ENCODE assay signal across 12 mouse cellular contexts in genomic region chr9:34752076-34752800, GRCm38 (mm10).
DNase-seq lines count a peak whose midpoint lies in the region; ATAC-seq lines count a peak whose summit lies in the region.
"Had no signal": no experiment of that assay in that cellular context is flagged by ENCODE, and none has a peak within 500 bp of the region (broad histone marks: within the 10 kb centered on the region; RNA-seq: fewer than 3 reads in every experiment).

No protein-coding gene starts in this region.

- H3K9ac ChIP-seq in forebrain, embryonic 14.5 days (ENCODE audit: low read length): no peak overlapping the region
- no peak overlapping the region for H3K9ac ChIP-seq in forebrain, embryonic 16.5 days (replicated peaks; ENCODE audit: low read depth, low read length)
- H3K9ac ChIP-seq: heart, embryonic 15.5 days; hindbrain, embryonic 12.5 days; limb, embryonic 13.5 days had no signal

- no peaks in the 10 kb centered on the region for H3K9me3 ChIP-seq in forebrain, embryonic 14.5 days (replicated peaks; ENCODE audit: control insufficient read depth, low read length)
- H3K9me3 ChIP-seq in forebrain, embryonic 16.5 days (ENCODE audit: control insufficient read depth, low read length): no peaks in the 10 kb centered on the region
- H3K9me3 ChIP-seq: heart, embryonic 15.5 days; hindbrain, embryonic 12.5 days; limb, embryonic 13.5 days had no signal

- H3K36me3 ChIP-seq in forebrain, embryonic 14.5 days (ENCODE audit: control insufficient read depth, insufficient read depth, low read length): no peaks in the 10 kb centered on the region
- no peaks in the 10 kb centered on the region for H3K36me3 ChIP-seq in forebrain, embryonic 16.5 days (ENCODE audit: control insufficient read depth, insufficient read depth)
- H3K36me3 ChIP-seq: heart, embryonic 15.5 days; hindbrain, embryonic 12.5 days; limb, embryonic 13.5 days had no signal

- H3K27ac ChIP-seq in forebrain, embryonic 14.5 days (ENCODE audit: low read depth, low read length): no peak overlapping the region
- H3K27ac ChIP-seq in forebrain, embryonic 16.5 days (ENCODE audit: low read length): no peak overlapping the region
- H3K27ac ChIP-seq: heart, embryonic 15.5 days; hindbrain, embryonic 12.5 days; limb, embryonic 13.5 days had no signal

- no peak overlapping the region for H3K4me2 ChIP-seq in forebrain, embryonic 14.5 days (ENCODE audit: low read length)
- H3K4me2 ChIP-seq in forebrain, embryonic 16.5 days (ENCODE audit: low read length): no peak overlapping the region
- H3K4me2 ChIP-seq: heart, embryonic 15.5 days; hindbrain, embryonic 12.5 days; limb, embryonic 13.5 days had no signal

- no peak for ATAC-seq in forebrain, embryonic 14.5 days
- no peak for ATAC-seq in forebrain, embryonic 16.5 days
- ATAC-seq in monocyte, adult 5-6 weeks (replicated peaks; ENCODE audit: insufficient number of reproducible peaks, low FRiP score, low TSS enrichment, poor library complexity, severe bottlenecking): no peak

- 80% methylated on average over 5 of the region's 5 CpGs for WGBS in forebrain, embryonic 14.5 days
- WGBS in forebrain, embryonic 16.5 days: 69% methylated on average over 5 of the region's 5 CpGs

- no peaks in the 10 kb centered on the region for H3K27me3 ChIP-seq in forebrain, embryonic 14.5 days (replicated peaks; ENCODE audit: control insufficient read depth, insufficient read depth, low read length)
- H3K27me3 ChIP-seq in forebrain, embryonic 16.5 days (replicated peaks; ENCODE audit: control insufficient read depth, insufficient read depth, low read length): no peaks in the 10 kb centered on the region
- H3K27me3 ChIP-seq: heart, embryonic 15.5 days had no signal

- H3K4me3 ChIP-seq in forebrain, embryonic 14.5 days (ENCODE audit: low read depth, low read length): no peak overlapping the region
- H3K4me3 ChIP-seq in forebrain, embryonic 16.5 days (replicated peaks; ENCODE audit: low read length): no peak overlapping the region
- H3K4me3 ChIP-seq: erythroblast, embryonic 14.5 days; heart, embryonic 15.5 days; hindbrain, embryonic 12.5 days; limb, embryonic 13.5 days had no signal

- peaks cover 11% of the 10 kb centered on the region; the same call in 1 of the 2 replicates for H3K4me1 ChIP-seq in forebrain, embryonic 14.5 days (ENCODE audit: control insufficient read depth, insufficient read depth, low read length)
- peaks cover 38% of the 10 kb centered on the region for H3K4me1 ChIP-seq in forebrain, embryonic 16.5 days (replicated peaks; ENCODE audit: control insufficient read depth, insufficient read depth, low read length)

- DNase-seq in forebrain, embryonic 14.5 days (ENCODE audit: low spot score): peak; percentile 23
- DNase-seq in layer of hippocampus, adult 9-11 months: peak; percentile 75
- no peak for DNase-seq in layer of hippocampus, adult 9-10 months (ENCODE audit: low spot score)
- peak; percentile 14 for DNase-seq in right cerebral cortex, postnatal 14 days
- DNase-seq in right cerebral cortex, postnatal 36 days (ENCODE audit: low spot score in 2 of 2): no peak
- DNase-seq in telencephalon, adult 2 months (ENCODE audit: low read depth, low spot score): peak; percentile 50

Comparison
In these comparisons a context has a peak if more than half of its experiments do, and no peak if none do; other contexts are left out.
1. DNase-seq: peak in forebrain, embryonic 14.5 days (single experiment), layer of hippocampus, adult 9-11 months (single experiment), right cerebral cortex, postnatal 14 days (single experiment) and telencephalon, adult 2 months (single experiment); none in layer of hippocampus, adult 9-10 months (single experiment) and right cerebral cortex, postnatal 36 days (0 of 2).